Mouse (Mus musculus): ENCODE measurements around the gene Nrxn3. TPM values are rescaled to one million over a fixed set of nuclear protein-coding genes. Genes with fewer than 3 reads are reported as not detected.

Gene Nrxn3
- polyA plus RNA-seq, 1 experiment from 2014 or later, result 5.0 TPM

GRCm38 (mm10) chr12:90183021-90183420 lies 1460.3 kb downstream of the Nrxn3 start:
- Histone ChIP-seq H3K4me1 (replicated peaks; ENCODE audit: control insufficient read depth, insufficient read depth, low read length) (no peaks in the 10 kb centered on the region), H3K4me3 (ENCODE audit: low read depth, low read length) (no peak overlapping the region), H3K36me3 (ENCODE audit: control insufficient read depth, insufficient read depth, low read length) (no peaks in the 10 kb centered on the region), H3K9ac (ENCODE audit: low read length) (no peak overlapping the region), H3K4me2 (ENCODE audit: low read length) (no peak overlapping the region), H3K9me3 (ENCODE audit: control insufficient read depth, low read length) (no peaks in the 10 kb centered on the region), H3K27ac (ENCODE audit: low read depth) (no peak overlapping the region), H3K27me3 (replicated peaks; ENCODE audit: control insufficient read depth, insufficient read depth, low read length) (no peaks in the 10 kb centered on the region)
- 70% methylated on average over 2 of the region's 2 CpGs for WGBS
- no peak for DNase-seq (ENCODE audit: low spot score)
- no peak for ATAC-seq (replicated peaks; ENCODE audit: low FRiP score, low TSS enrichment, low read depth)

GRCm38 (mm10) chr12:90196161-90196560 lies 1473.5 kb downstream of the Nrxn3 start:
- Histone ChIP-seq H3K4me2 (ENCODE audit: low read length) (no peak overlapping the region), H3K27me3 (replicated peaks; ENCODE audit: control insufficient read depth, insufficient read depth, low read length) (no peaks in the 10 kb centered on the region), H3K9ac (ENCODE audit: low read length) (no peak overlapping the region), H3K4me3 (ENCODE audit: low read depth, low read length) (no peak overlapping the region), H3K9me3 (ENCODE audit: control insufficient read depth, low read length) (no peaks in the 10 kb centered on the region), H3K27ac (ENCODE audit: low read depth) (no peak overlapping the region), H3K4me1 (replicated peaks; ENCODE audit: control insufficient read depth, insufficient read depth, low read length) (no peaks in the 10 kb centered on the region), H3K36me3 (ENCODE audit: control insufficient read depth, insufficient read depth, low read length) (no peaks in the 10 kb centered on the region)
- ATAC-seq (replicated peaks; ENCODE audit: low FRiP score, low TSS enrichment, low read depth) (no peak), DNase-seq (ENCODE audit: low spot score) (no peak)

GRCm38 (mm10) chr12:90197994-90198393 lies 1475.3 kb downstream of the Nrxn3 start:
- Histone ChIP-seq H3K4me1 (replicated peaks; ENCODE audit: control insufficient read depth, insufficient read depth, low read length) (no peaks in the 10 kb centered on the region), H3K27me3 (replicated peaks; ENCODE audit: control insufficient read depth, insufficient read depth, low read length) (no peaks in the 10 kb centered on the region), H3K4me3 (ENCODE audit: low read depth, low read length) (no peak overlapping the region), H3K36me3 (ENCODE audit: control insufficient read depth, insufficient read depth, low read length) (no peaks in the 10 kb centered on the region), H3K9ac (ENCODE audit: low read length) (no peak overlapping the region), H3K27ac (ENCODE audit: low read depth) (no peak overlapping the region), H3K4me2 (ENCODE audit: low read length) (no peak overlapping the region), H3K9me3 (ENCODE audit: control insufficient read depth, low read length) (no peaks in the 10 kb centered on the region)
- ATAC-seq (replicated peaks; ENCODE audit: low FRiP score, low TSS enrichment, low read depth), result no peak
- DNase-seq (ENCODE audit: low spot score), result no peak
- WGBS, result 91% methylated on average over 3 of the region's 3 CpGs

GRCm38 (mm10) chr12:90202501-90202900 lies 1479.8 kb downstream of the Nrxn3 start:
- no peaks in the 10 kb centered on the region for H3K4me1 ChIP-seq (replicated peaks; ENCODE audit: control insufficient read depth, insufficient read depth, low read length)
- WGBS, result 95% methylated on average over 1 of the region's 1 CpGs
- H3K27ac ChIP-seq (ENCODE audit: low read depth), result no peak overlapping the region
- H3K9ac ChIP-seq (ENCODE audit: low read length), result no peak overlapping the region
- H3K4me2 ChIP-seq (ENCODE audit: low read length), result no peak overlapping the region
- no peaks in the 10 kb centered on the region for H3K27me3 ChIP-seq (replicated peaks; ENCODE audit: control insufficient read depth, insufficient read depth, low read length)
- H3K4me3 ChIP-seq (ENCODE audit: low read depth, low read length), result no peak overlapping the region
- no peaks in the 10 kb centered on the region for H3K9me3 ChIP-seq (ENCODE audit: control insufficient read depth, low read length)
- DNase-seq (ENCODE audit: low spot score), result no peak
- no peak for ATAC-seq (replicated peaks; ENCODE audit: low FRiP score, low TSS enrichment, low read depth)
- H3K36me3 ChIP-seq (ENCODE audit: control insufficient read depth, insufficient read depth, low read length), result no peaks in the 10 kb centered on the region

GRCm38 (mm10) chr12:90211410-90211809 lies 1488.7 kb downstream of the Nrxn3 start:
- Histone ChIP-seq H3K36me3 (ENCODE audit: control insufficient read depth, insufficient read depth, low read length) (no peaks in the 10 kb centered on the region), H3K27ac (ENCODE audit: low read depth) (no peak overlapping the region), H3K9ac (ENCODE audit: low read length) (no peak overlapping the region), H3K27me3 (replicated peaks; ENCODE audit: control insufficient read depth, insufficient read depth, low read length) (no peaks in the 10 kb centered on the region), H3K4me1 (replicated peaks; ENCODE audit: control insufficient read depth, insufficient read depth, low read length) (no peaks in the 10 kb centered on the region), H3K4me3 (ENCODE audit: low read depth, low read length) (no peak overlapping the region), H3K9me3 (ENCODE audit: control insufficient read depth, low read length) (no peaks in the 10 kb centered on the region), H3K4me2 (ENCODE audit: low read length) (no peak overlapping the region)
- DNase-seq (ENCODE audit: low spot score), result no peak
- 47% methylated on average over 2 of the region's 2 CpGs for WGBS
- no peak for ATAC-seq (replicated peaks; ENCODE audit: low FRiP score, low TSS enrichment, low read depth)

- ATAC-seq (replicated peaks; ENCODE audit: low FRiP score, low TSS enrichment, low read depth), result no peak
- Histone ChIP-seq H3K4me2 (ENCODE audit: low read length) (no peak overlapping the region), H3K36me3 (ENCODE audit: control insufficient read depth, insufficient read depth, low read length) (no peaks in the 10 kb centered on the region), H3K27me3 (replicated peaks; ENCODE audit: control insufficient read depth, insufficient read depth, low read length) (no peaks in the 10 kb centered on the region), H3K4me1 (replicated peaks; ENCODE audit: control insufficient read depth, insufficient read depth, low read length) (no peaks in the 10 kb centered on the region), H3K9ac (ENCODE audit: low read length) (no peak overlapping the region), H3K27ac (ENCODE audit: low read depth) (no peak overlapping the region), H3K9me3 (ENCODE audit: control insufficient read depth, low read length) (no peaks in the 10 kb centered on the region), H3K4me3 (ENCODE audit: low read depth, low read length) (no peak overlapping the region)
- DNase-seq (ENCODE audit: low spot score), result no peak
- WGBS, result 82% methylated on average over 6 of the region's 6 CpGs
These were observed 1494.4 kb downstream of the Nrxn3 start for GRCm38 (mm10) chr12:90217060-90217459.

GRCm38 (mm10) chr12:90229062-90229461 lies 1506.4 kb downstream of the Nrxn3 start:
- DNase-seq (ENCODE audit: low spot score), result no peak
- Histone ChIP-seq H3K4me1 (replicated peaks; ENCODE audit: control insufficient read depth, insufficient read depth, low read length) (peaks cover 2% of the 10 kb centered on the region; the same call in 1 of the 2 replicates), H3K9me3 (ENCODE audit: control insufficient read depth, low read length) (no peaks in the 10 kb centered on the region), H3K27ac (ENCODE audit: low read depth) (no peak overlapping the region), H3K27me3 (replicated peaks; ENCODE audit: control insufficient read depth, insufficient read depth, low read length) (no peaks in the 10 kb centered on the region), H3K4me2 (ENCODE audit: low read length) (no peak overlapping the region), H3K36me3 (ENCODE audit: control insufficient read depth, insufficient read depth, low read length) (no peaks in the 10 kb centered on the region), H3K9ac (ENCODE audit: low read length) (no peak overlapping the region), H3K4me3 (ENCODE audit: low read depth, low read length) (no peak overlapping the region)
- WGBS, result 39% methylated on average over 2 of the region's 2 CpGs
- ATAC-seq (replicated peaks; ENCODE audit: low FRiP score, low TSS enrichment, low read depth), result no peak

GRCm38 (mm10) chr12:90236093-90236492 lies 1513.4 kb downstream of the Nrxn3 start:
- DNase-seq (ENCODE audit: low spot score), result no peak
- H3K27me3 ChIP-seq (replicated peaks; ENCODE audit: control insufficient read depth, insufficient read depth, low read length), result no peaks in the 10 kb centered on the region
- 55% methylated on average over 5 of the region's 5 CpGs for WGBS
- no peak overlapping the region for H3K9ac ChIP-seq (ENCODE audit: low read length)
- no peak overlapping the region for H3K4me2 ChIP-seq (ENCODE audit: low read length)
- ATAC-seq (replicated peaks; ENCODE audit: low FRiP score, low TSS enrichment, low read depth), result no peak
- no peak overlapping the region for H3K4me3 ChIP-seq (ENCODE audit: low read depth, low read length)
- no peak overlapping the region for H3K27ac ChIP-seq (ENCODE audit: low read depth)
- H3K4me1 ChIP-seq (replicated peaks; ENCODE audit: control insufficient read depth, insufficient read depth, low read length), result no peaks in the 10 kb centered on the region
- no peaks in the 10 kb centered on the region for H3K9me3 ChIP-seq (ENCODE audit: control insufficient read depth, low read length)
- H3K36me3 ChIP-seq (ENCODE audit: control insufficient read depth, insufficient read depth, low read length), result no peaks in the 10 kb centered on the region

- WGBS, result 26% methylated on average over 4 of the region's 4 CpGs
- no peaks in the 10 kb centered on the region for H3K9me3 ChIP-seq (ENCODE audit: control insufficient read depth, low read length)
- no peak overlapping the region for H3K27ac ChIP-seq (ENCODE audit: low read depth)
- no peaks in the 10 kb centered on the region for H3K4me1 ChIP-seq (replicated peaks; ENCODE audit: control insufficient read depth, insufficient read depth, low read length)
- DNase-seq (ENCODE audit: low spot score) (no peak), ATAC-seq (replicated peaks; ENCODE audit: low FRiP score, low TSS enrichment, low read depth) (no peak)
- H3K27me3 ChIP-seq (replicated peaks; ENCODE audit: control insufficient read depth, insufficient read depth, low read length), result no peaks in the 10 kb centered on the region
- H3K36me3 ChIP-seq (ENCODE audit: control insufficient read depth, insufficient read depth, low read length), result no peaks in the 10 kb centered on the region
- H3K4me2 ChIP-seq (ENCODE audit: low read length), result no peak overlapping the region
- H3K4me3 ChIP-seq (ENCODE audit: low read depth, low read length), result no peak overlapping the region
- no peak overlapping the region for H3K9ac ChIP-seq (ENCODE audit: low read length)
These were observed 1537.6 kb downstream of the Nrxn3 start for GRCm38 (mm10) chr12:90260301-90260700.
